Mouse (Mus musculus) kidney, postnatal 0 days (tissue): ENCODE results near the gene Ifnl3. TPM values are rescaled to one million over a fixed set of nuclear protein-coding genes. Genes with fewer than 3 reads are reported as not detected.

Experiments
- ATAC-seq: fragments of 200-750 bp; cut with Nextera tagmentation; replicated peaks from 2 replicates; pipeline ENCODE4 v1.8.0; 2017; ENCODE audit warnings: low read depth, moderate number of reproducible peaks, moderate TSS enrichment, moderate library complexity; ENCODE audit not compliant: low FRiP score
- DNase-seq: peaks from one replicate; pipeline ENCODE4 v3.0.0-alpha.2; 2016; ENCODE audit warnings: low spot score
- H3K27ac ChIP-seq: fragments of 300-500 bp; sonication (generic); 2 replicates; pipeline ENCODE4 v1.5.1; 2014; ENCODE audit warnings: mild to moderate bottlenecking
- H3K27me3 ChIP-seq: fragments of 300-500 bp; sonication (generic); 2 replicates; pipeline ENCODE4 v1.6.1; 2014; ENCODE audit warnings: low read length, mixed read lengths; ENCODE audit not compliant: insufficient read depth
- H3K36me3 ChIP-seq: fragments of 300-500 bp; sonication (generic); 2 replicates; pipeline ENCODE4 v1.6.1; 2014; ENCODE audit warnings: low read length, mixed read lengths; ENCODE audit not compliant: insufficient read depth
- H3K4me1 ChIP-seq: fragments of 300-500 bp; sonication (generic); replicated peaks from 2 replicates; pipeline ENCODE4 v1.6.1; 2014; ENCODE audit warnings: antibody characterized with exemption, low read length, mixed read lengths; ENCODE audit not compliant: insufficient read depth
- H3K4me2 ChIP-seq: fragments of 300-500 bp; sonication (generic); 2 replicates; pipeline ENCODE4 v1.6.1; 2014; ENCODE audit warnings: mild to moderate bottlenecking, low read length, moderate library complexity, mixed read lengths
- H3K4me3 ChIP-seq: fragments of 300-500 bp; sonication (generic); replicated peaks from 2 replicates; pipeline ENCODE4 v1.5.1; 2014; ENCODE audit warnings: low read depth, low read length
- H3K9ac ChIP-seq: fragments of 300-500 bp; sonication (generic); 2 replicates; pipeline ENCODE4 v1.6.1; 2014; ENCODE audit warnings: low read depth, low read length
- H3K9me3 ChIP-seq: fragments of 300-500 bp; sonication (generic); replicated peaks from 2 replicates; pipeline ENCODE4 v1.6.1; 2016; ENCODE audit warnings: low read length, inconsistent platforms, mixed read lengths
- CTCF ChIP-seq: IDR thresholded peaks from 2 replicates; pipeline ENCODE4 v1.5.1; 2016; ENCODE audit warnings: antibody characterized with exemption, low read depth, mild to moderate bottlenecking, moderate library complexity
- WGBS: fragments of 180-500 bp; shearing (Covaris S2); extraction: QIAGEN DNeasy Blood & Tissue Kit; methylation state at CpG from one replicate; pipeline ENCODE4 v1.1.7; 2014; 5-methylcytosine and 5-hydroxymethylcytosine counted together
- polyA plus RNA-seq: library from polyadenylated mRNA; unstranded; fragments of >200 nt; fragmentation: Nextera tagmentation; extraction: Ambion mirVana; gene quantifications from 2 replicates; pipeline ENCODE4 v1.2.1, GENCODE M21; 2015

Ifnl3 gene
- polyA plus RNA-seq, 1 experiment from 2014 or later: not detected

DNA sequence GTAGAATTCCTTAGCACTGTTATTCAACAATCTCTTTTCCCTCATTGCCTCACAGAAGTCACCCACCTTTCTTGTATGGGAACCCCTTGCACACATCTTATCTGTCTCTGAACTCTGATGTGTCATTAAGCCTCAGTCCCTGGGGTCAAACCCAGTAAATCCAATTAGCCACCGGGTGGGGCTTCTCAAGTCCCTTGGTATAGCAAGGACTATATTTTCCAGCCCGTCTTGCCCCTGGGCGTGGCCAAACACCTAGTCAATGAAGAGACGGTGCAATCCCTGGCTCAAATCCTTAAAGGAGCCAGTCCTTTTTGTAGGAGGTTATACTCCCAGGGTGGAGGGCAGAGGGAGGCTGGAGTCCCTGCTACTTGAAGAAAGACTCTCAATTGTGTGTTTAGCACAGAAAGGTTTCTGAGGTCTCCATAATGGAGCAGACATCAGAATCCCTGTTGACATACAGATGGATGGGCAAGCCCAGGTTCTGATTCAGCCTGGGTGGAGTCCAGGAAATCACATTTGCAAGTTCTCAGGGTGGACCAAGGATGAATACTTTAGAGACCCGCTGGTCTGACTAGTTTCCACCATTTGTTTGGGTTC is 33.4 kb downstream of the Ifnl3 start:
- ATAC-seq: no peak
- Histone ChIP-seq H3K4me1 (peaks cover 3% of the 10 kb centered on the region; the same call in 1 of the 2 replicates), H3K4me3 (no peak overlapping the region), H3K4me2 (no peak overlapping the region), H3K27me3 (no peaks in the 10 kb centered on the region), H3K27ac (no peak overlapping the region), H3K36me3 (peaks cover 19% of the 10 kb centered on the region; the same call in 1 of the 2 replicates), H3K9ac (no peak overlapping the region), H3K9me3 (no peaks in the 10 kb centered on the region)
- WGBS: 16% methylated on average over 5 of the region's 5 CpGs
- no peak for DNase-seq
- no peak for TF ChIP-seq CTCF

- Histone ChIP-seq H3K4me2 (no peak overlapping the region), H3K9ac (no peak overlapping the region), H3K4me3 (no peak overlapping the region), H3K36me3 (peaks cover 24% of the 10 kb centered on the region; the same call in 1 of the 2 replicates), H3K4me1 (peaks cover 3% of the 10 kb centered on the region; the same call in 1 of the 2 replicates), H3K27ac (no peak overlapping the region), H3K9me3 (no peaks in the 10 kb centered on the region), H3K27me3 (no peaks in the 10 kb centered on the region)
- ATAC-seq: no peak
- no peak for DNase-seq
- no peak for TF ChIP-seq CTCF
- 51% methylated on average over 5 of the region's 5 CpGs for WGBS
Measured at GRCm38 (mm10) chr7:28557069-28557468, 34.4 kb downstream of the Ifnl3 start.

DNA sequence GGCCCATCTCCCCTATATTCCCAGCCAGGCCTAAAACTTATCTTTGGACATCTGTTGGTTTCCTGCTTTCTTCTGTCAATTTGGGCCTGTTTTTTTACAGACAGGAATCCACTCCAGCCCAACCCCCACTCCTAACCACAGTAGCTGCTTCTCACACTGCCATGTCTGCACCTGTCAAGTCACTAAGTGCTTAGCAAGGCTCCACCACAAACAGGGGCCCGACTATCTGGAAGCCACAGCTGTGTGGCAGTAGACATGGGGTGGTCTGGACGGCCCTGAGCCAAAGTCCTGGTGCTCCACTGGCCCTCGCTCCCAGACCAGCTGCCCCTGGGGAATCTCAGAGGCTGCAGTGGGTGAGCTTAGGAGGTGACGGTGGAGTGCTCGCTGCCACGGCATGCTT is 35.1 kb downstream of the Ifnl3 start:
- Histone ChIP-seq H3K9ac (no peak overlapping the region), H3K9me3 (no peaks in the 10 kb centered on the region), H3K4me3 (no peak overlapping the region), H3K36me3 (peaks cover 28% of the 10 kb centered on the region; the same call in 1 of the 2 replicates), H3K27ac (0 out of 2 replicates have a peak overlapping the region, but pooled peaks have one; percentile 11), H3K4me1 (peaks cover 3% of the 10 kb centered on the region; the same call in 1 of the 2 replicates), H3K4me2 (no peak overlapping the region), H3K27me3 (no peaks in the 10 kb centered on the region)
- DNase-seq (no peak), ATAC-seq (no peak)
- no peak for TF ChIP-seq CTCF
- 74% methylated on average over 6 of the region's 6 CpGs for WGBS

GRCm38 (mm10) chr7:28558486-28558885 is 35.9 kb downstream of the Ifnl3 start:
- Histone ChIP-seq H3K4me3 (no peak overlapping the region), H3K27me3 (no peaks in the 10 kb centered on the region), H3K27ac (peak overlapping the region; percentile 54; the same call in 1 of the 2 replicates), H3K9ac (no peak overlapping the region), H3K4me1 (peaks cover 3% of the 10 kb centered on the region; the same call in 1 of the 2 replicates), H3K4me2 (no peak overlapping the region), H3K9me3 (no peaks in the 10 kb centered on the region), H3K36me3 (peaks cover 32% of the 10 kb centered on the region; the same call in 1 of the 2 replicates)
- DNase-seq (peak; percentile 79), ATAC-seq (no peak)
- TF ChIP-seq CTCF: no peak
- 34% methylated on average over 4 of the region's 4 CpGs for WGBS

DNA sequence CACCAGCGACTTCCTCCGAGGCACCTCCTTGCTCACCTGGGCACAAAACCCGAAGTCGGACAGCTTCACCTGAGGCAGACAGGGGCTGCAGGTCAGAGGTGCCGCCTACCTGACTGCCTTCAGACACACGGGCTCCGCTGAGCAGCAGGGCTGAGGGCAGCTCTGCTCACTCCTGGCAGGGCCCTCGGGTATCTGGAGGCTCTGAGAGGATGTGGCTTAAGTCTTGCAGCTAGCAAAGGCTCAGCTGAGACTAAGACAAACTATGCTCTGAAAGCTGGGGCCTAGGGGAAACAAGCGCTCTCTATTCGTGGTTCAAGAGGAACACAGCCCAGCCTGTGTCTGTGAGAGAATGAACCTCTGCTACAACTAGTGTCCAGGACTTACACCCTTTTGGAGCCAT is 38.2 kb downstream of the Ifnl3 start:
- Histone ChIP-seq H3K9ac (no peak overlapping the region), H3K4me3 (no peak overlapping the region), H3K27me3 (no peaks in the 10 kb centered on the region), H3K4me1 (peaks cover 3% of the 10 kb centered on the region; the same call in 1 of the 2 replicates), H3K4me2 (no peak overlapping the region), H3K27ac (no peak overlapping the region), H3K9me3 (no peaks in the 10 kb centered on the region), H3K36me3 (peaks cover 50% of the 10 kb centered on the region)
- no peak for TF ChIP-seq CTCF
- WGBS: 90% methylated on average over 10 of the region's 10 CpGs
- no peak for DNase-seq
- no peak for ATAC-seq

- H3K27ac ChIP-seq: no peak overlapping the region
- no peak overlapping the region for H3K9ac ChIP-seq
- ATAC-seq (no peak), DNase-seq (no peak)
- no peak overlapping the region for H3K4me3 ChIP-seq
- no peaks in the 10 kb centered on the region for H3K9me3 ChIP-seq
- peaks cover 3% of the 10 kb centered on the region; the same call in 1 of the 2 replicates for H3K4me1 ChIP-seq
- no peak overlapping the region for H3K4me2 ChIP-seq
- H3K27me3 ChIP-seq: no peaks in the 10 kb centered on the region
- peaks cover 61% of the 10 kb centered on the region for H3K36me3 ChIP-seq
- no peak for TF ChIP-seq CTCF
- 90% methylated on average over 11 of the region's 11 CpGs for WGBS
Measured at GRCm38 (mm10) chr7:28561967-28562366, 39.3 kb downstream of the Ifnl3 start.

DNA sequence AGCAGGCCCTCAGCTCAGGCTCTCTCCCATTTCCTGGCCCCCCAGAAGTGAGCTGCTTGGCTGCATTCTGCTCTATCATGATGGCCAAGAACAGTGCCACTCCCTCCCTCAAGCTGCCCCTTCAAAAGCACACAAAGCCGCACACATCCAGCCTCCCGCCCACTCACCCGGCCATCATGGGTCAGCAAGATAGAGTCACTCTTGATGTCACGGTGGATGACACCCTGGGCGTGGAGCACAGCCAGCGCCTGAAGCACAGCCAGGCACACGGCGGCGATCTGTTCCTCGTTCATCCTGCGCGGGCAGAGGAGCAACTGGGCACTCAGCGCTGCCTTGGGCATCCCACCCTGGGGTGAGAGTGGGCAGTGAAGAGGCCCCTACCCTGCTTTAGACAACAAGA is 39.7 kb downstream of the Ifnl3 start:
- H3K9ac ChIP-seq: no peak overlapping the region
- DNase-seq: no peak
- H3K36me3 ChIP-seq: peaks cover 65% of the 10 kb centered on the region
- TF ChIP-seq CTCF: no peak
- no peak overlapping the region for H3K4me2 ChIP-seq
- no peak for ATAC-seq
- 76% methylated on average over 13 of the region's 13 CpGs for WGBS
- no peaks in the 10 kb centered on the region for H3K27me3 ChIP-seq
- no peaks in the 10 kb centered on the region for H3K9me3 ChIP-seq
- H3K27ac ChIP-seq: no peak overlapping the region
- no peak overlapping the region for H3K4me3 ChIP-seq
- H3K4me1 ChIP-seq: peaks cover 3% of the 10 kb centered on the region; the same call in 1 of the 2 replicates
